Mouse (Mus musculus) lung, adult 2 months (tissue): ENCODE measurements at regions not wholly inside any gene's neighbourhood (a gene's known extent, or its start where the extent isn't known, plus 50 kb on each side); places are given as distances from the start of the nearest gene placed in this dataset.

Experiments used
- CTCF ChIP-seq: fragments of 200-500 bp; IDR thresholded peaks from 2 replicates; pipeline ENCODE4 v1.5.1; 2011; ENCODE audit warnings: mild to moderate bottlenecking, low read length, control low read depth; ENCODE audit not compliant: insufficient read depth
- POLR2A ChIP-seq: fragments of 200-500 bp; IDR thresholded peaks from 2 replicates; pipeline ENCODE4 v1.6.1; 2011; ENCODE audit warnings: low read depth, mild to moderate bottlenecking, control low read depth, low read length, borderline replicate concordance; ENCODE audit errors: extremely low read depth

DNA sequence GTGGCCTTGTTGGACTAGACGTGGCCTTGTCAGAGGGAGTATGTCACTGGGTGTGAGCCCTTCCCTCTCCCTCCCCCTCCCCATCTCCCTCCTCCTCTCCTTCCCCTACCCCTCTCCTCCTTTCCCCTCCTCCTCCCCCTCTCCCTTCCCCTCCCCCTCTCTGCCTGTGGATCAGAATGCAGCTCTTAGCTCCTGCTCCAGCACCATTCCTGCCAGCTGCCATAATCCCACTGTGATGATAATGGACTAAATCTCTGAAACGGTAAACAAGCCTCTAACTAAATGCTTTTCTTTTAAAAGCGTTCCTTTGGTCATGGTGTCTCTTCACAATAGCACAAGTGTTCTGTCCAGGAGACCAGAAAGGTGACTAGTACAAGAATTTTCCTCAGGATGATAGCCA, 573.1 kb upstream of the Gm19410 start:
- TF ChIP-seq CTCF (no peak), POLR2A (no peak)
